Mouse (Mus musculus) G1E (cell line): ENCODE results near the gene Stk36.

Experiments used
- CTCF ChIP-seq: IDR thresholded peaks from 2 replicates; pipeline ENCODE4 v1.5.1; 2012; ENCODE audit warnings: low read depth, low read length, inconsistent platforms, mixed read lengths
- GATA1 ChIP-seq: IDR thresholded peaks from 2 replicates; pipeline ENCODE4 v1.6.1; 2012; ENCODE audit warnings: borderline replicate concordance, low read length, inconsistent platforms, mixed read lengths
- GATA2 ChIP-seq: IDR thresholded peaks from 2 replicates; pipeline ENCODE4 v1.6.1; 2012; ENCODE audit warnings: low read depth, low read length, inconsistent platforms, borderline replicate concordance
- POLR2AphosphoS5 ChIP-seq: IDR thresholded peaks from 2 replicates; pipeline ENCODE4 v1.6.1; 2012; ENCODE audit warnings: low read depth, low read length, inconsistent platforms; ENCODE audit not compliant: insufficient replicate concordance
- TAL1 ChIP-seq: conservative IDR thresholded peaks from 2 replicates; pipeline ENCODE4 v1.6.1; 2012; ENCODE audit warnings: low read depth, low read length, inconsistent platforms, mixed read lengths

DNA sequence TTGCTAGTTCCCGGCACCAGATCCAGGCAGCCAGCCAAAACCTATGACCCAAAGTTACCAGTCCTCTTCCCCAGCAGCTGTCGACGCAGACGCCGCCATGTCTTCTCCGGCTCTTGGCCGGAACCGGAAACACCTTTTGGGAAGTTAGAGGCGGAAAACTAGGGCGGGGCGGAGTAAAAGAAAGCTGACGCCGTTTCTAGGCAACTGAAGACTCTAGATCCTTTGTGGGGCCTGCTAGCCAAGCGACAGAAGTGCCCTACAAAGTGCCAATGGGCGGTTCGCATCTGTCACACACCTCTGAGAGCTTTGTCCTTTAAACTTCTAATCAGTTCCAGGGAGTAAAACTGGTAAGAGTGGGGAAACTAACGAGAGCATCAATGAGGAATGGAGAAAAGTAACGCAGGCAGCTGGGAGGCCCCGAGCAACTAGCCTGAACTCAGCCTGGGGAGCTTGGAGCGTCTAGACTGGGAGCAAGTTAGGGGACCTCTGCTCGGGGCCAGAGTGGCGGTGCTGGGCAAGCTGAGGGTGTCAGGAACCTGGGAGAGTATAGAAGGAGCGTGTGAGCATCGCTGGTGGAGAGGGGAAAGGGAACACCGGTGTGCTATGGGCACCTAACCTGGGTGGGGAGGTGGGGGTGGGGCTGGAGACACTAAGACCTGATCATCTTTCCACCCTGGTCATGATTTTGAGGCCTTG is at the start of gene Stk36, which contains the start of gene Rnf25:
- no peak for TF ChIP-seq CTCF
- TF ChIP-seq GATA1, result no peak
- TF ChIP-seq POLR2AphosphoS5, result no peak
- TF ChIP-seq TAL1, result no peak
- TF ChIP-seq GATA2, result no peak
